Mouse (Mus musculus): Measurements from ENCODE around the gene Spast.

The Spast gene

DNA sequence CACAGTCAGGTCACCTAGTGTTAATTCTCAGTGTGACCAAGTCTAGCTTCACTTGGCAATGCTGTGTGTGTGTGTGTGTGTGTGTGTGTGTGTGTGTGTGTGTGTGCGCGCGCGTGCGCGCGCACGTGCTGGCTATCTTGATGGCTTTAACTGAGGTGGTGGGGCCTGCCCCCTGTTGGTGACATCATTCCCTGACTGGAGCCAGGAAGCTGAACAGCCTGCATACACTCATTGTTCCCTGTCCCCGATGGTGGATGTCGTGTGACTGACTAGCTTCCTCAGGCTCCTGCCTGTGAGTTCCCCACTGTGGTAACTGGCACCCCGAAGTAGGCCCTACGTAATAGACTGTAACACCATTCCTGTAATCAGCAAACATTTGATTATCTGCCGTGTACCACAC, 92.7 kb downstream of the Spast start:
- DNase-seq: no peak

DNA sequence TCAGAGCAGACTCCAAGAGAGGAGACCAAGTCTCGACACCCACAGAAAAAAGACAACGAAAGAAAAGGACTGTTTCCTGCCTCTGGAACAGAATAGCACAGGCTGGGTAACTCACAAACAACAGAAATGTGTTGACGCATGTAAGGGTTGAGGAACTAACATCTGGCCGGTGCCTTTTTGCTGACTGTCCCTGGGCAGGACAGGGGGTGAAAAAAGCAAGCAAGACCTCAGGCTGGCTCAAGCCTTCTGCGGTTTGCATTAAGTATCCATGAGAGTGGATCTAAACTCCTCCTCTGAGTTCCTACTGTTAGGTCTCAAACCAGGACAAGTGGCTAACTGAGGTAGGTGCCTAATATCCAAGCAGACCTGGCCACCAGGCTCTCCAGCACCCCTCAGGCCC, 93.8 kb downstream of the Spast start:
- DNase-seq: no peak

DNA sequence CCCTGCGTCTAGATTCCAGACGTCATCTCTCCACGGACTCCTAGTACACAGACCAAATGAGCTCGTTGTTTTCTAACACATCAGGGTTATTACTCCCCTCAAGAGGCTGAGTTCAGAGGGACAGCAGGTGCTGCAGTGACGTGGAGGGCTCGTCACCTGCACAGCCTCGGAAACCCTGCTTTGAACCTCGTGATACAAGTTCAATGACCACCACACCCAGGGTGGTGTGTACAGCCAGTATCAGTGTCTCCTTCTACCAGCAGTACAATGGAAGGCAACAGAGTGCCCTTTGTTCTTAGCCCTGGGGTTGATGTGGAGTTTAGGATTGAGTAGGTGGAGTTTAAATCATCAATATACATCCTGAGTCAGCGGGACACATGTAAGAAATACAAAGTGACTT, 99.0 kb downstream of the Spast start:
- no peak for DNase-seq

DNA sequence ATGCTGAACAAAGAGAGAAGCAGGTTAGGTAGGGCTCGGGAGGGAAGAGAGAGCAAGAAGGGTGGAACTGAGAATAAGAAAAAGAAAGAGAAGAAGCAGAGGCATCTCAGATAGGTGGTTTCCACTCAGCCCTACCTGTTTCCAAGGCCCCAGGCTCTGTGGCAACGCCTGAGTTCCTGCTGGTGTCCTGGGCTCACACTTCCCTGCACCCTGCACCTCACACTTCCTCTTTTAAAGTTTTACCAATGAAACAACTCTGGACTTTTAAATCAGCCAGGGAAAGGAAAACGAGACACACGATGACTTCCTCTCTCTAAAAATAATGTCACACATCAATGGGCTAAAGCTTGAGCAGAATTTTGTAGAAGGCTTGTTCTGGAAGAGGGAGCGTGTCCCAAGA, 101.7 kb downstream of the Spast start:
- DNase-seq: no peak

All from right cerebral cortex, adult 18-20 months (tissue).